Mouse (Mus musculus): ENCODE data around the gene Pou3f3.

GRCm38 (mm10) chr1:42684783-42685182 lies 10.8 kb upstream of the Pou3f3 start:
- TF ChIP-seq POLR2A (IDR thresholded peaks at IDR 0.05; ENCODE audit: control insufficient read depth in 1 of 2, insufficient read depth in 1 of 2, low read depth in 1 of 2, low read length in 2 of 2, poor library complexity in 1 of 2) (no peak), CTCF (IDR thresholded peaks at IDR 0.05 in 2 of 3, conservative IDR thresholded peaks at IDR 0.05 in 1 of 3; ENCODE audit: control insufficient read depth in 1 of 3, insufficient read depth in 1 of 3, low read depth in 2 of 3, low read length in 3 of 3, poor library complexity in 1 of 3, severe bottlenecking in 1 of 3) (no peak), POLR2AphosphoS2 (IDR thresholded peaks at IDR 0.05; ENCODE audit: low read length) (no peak), GABPA (IDR thresholded peaks at IDR 0.05; ENCODE audit: low read depth, low read length) (no peak), POLR2AphosphoS5 (IDR thresholded peaks at IDR 0.05; ENCODE audit: borderline replicate concordance, low read depth, low read length) (no peak), USF2 (IDR thresholded peaks at IDR 0.05; ENCODE audit: borderline replicate concordance in 1 of 2, insufficient read depth in 1 of 2, low read depth in 1 of 2, low read length in 2 of 2) (no peak), ETS1 (IDR thresholded peaks at IDR 0.05; ENCODE audit: low read depth, low read length) (no peak), RAD21 (IDR thresholded peaks at IDR 0.05; ENCODE audit: low read depth, low read length) (no peak), USF1 (IDR thresholded peaks at IDR 0.05; ENCODE audit: low read depth, low read length) (no peak)
